Mouse (Mus musculus): ENCODE data around the gene AY074887. TPM values are rescaled to one million over a fixed set of nuclear protein-coding genes. Genes with fewer than 3 reads are reported as not detected.
"Not testable (repeated sequence)": the region's sequence is repeated elsewhere in the genome, so short reads cannot be mapped to it uniquely, and the experiment has no call there.

The AY074887 gene
- not detected for total RNA-seq (2022)

DNA sequence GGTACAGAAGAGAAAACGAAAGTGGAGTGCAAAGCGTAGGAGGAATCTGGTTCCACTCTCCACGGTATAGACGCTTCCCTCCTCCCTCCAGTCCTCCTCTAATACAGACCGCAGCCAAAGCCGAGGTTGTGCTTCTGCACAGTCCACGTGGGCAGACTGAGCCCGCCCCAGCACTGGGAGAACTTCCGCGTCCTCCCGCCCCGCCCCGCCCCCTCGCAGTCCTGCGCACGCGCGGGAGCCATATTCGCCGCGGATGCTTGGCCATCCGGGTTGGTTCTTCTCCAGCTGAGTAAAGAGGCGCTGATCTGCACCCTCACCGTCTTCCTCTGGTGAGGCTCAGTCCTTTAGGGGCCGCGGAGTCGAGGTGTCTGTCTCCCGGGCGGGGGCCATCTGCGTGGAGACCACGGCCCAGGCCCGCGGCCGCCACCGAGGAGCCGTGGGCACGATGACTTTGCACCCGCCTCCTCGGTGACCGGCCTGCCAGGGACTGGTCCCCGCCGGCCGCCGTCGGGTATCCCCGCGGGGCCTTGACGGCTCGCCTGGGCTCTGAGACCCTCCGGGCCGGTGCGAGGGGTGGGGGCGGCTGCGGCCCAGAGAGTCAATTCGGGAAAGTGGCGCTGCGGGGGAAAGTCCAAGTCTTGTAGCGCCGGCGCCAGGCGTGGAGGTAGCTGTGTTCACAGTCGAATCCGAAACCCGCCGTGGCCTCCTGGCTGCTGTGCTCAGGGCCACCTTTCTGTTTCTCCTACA, at the start of gene AY074887, which contains the start of gene Psma4:
Gene AY074887 (minus strand): TSS at position 424 of the 747 bp plus-strand sequence.
Gene Psma4 (plus strand): TSS at position 216 of the 747 bp plus-strand sequence.
- DNase-seq = peak; percentile 83

DNA sequence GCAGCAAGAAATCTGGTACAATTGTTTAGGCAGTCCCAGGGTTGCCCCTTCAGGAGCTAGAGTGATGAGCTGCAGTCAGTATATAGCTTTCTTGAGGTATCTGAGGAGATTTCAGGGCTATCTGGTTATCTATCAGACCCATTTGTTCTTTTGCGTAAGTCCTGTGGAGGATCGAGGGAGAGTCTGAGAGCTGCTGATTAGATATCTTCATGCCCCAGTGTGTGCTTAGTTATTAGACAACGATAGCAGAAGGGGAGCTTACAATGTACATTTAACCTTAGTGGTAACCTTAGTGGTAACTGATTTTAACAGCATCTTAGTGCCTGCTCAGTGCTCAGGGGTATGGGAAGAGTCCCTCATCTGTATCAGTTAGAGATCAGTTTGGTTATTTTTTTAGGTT, 44.8 kb upstream of the AY074887 start:
- DNase-seq = no peak

DNA sequence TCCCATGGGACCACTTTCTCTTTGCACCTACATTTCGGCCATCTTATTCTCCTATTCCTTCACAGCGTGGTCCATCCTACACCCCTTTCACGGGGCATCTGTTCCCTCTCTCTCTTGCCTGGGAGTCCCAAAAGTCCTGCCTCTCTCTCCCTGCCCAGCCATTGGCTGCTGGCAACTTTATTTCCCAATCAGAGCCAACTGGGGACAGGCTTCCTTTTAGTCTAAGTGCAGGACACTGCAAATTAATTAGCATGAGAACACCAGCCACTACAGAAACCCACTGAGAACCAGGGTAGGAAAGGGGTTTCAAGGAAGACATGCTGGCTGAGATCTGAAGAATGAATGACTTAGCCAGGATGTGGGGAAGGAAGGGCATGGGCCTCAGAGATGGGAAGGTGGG, 43.6 kb upstream of the AY074887 start:
- DNase-seq = no peak

DNA sequence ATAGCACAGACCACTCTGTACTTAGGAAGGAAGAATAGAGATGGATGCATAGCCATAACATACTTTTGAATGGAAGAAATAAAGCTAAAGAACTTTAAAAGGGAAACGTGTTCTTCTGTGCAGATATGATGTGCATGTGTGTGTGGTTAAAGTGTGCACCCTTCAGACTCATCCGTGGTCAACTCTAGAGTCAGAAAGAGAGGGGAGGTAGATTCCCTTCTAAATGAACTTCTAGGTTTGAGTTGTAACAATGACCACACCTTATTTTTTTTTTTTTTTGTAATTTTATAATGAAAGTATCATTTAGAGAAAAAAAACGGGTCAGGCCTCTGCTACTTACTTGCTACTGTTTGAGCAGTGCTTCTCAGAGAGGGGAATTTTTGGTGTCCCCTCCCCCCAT, 39.6 kb upstream of the AY074887 start:
- no peak for DNase-seq

DNA sequence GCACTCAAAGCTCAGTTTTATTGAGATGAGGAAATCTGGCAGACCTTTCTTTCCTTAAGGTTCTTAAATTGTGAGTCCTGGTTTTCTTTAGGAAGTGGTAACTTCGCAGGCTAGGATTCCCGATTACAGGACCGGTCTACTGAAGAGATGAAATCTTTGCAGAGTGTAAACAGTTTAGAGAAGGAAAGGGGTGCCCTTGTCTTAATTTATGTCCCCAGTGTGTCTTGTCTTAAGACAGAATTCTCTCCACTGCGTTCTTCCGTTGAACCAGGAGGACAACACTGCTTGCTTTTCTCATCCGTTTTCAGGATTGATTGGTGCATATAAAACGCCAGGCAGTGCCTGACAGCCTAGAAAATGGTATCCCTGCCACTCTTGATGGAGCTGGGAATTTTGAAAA, 31.6 kb upstream of the AY074887 start:
- no peak for DNase-seq

DNA sequence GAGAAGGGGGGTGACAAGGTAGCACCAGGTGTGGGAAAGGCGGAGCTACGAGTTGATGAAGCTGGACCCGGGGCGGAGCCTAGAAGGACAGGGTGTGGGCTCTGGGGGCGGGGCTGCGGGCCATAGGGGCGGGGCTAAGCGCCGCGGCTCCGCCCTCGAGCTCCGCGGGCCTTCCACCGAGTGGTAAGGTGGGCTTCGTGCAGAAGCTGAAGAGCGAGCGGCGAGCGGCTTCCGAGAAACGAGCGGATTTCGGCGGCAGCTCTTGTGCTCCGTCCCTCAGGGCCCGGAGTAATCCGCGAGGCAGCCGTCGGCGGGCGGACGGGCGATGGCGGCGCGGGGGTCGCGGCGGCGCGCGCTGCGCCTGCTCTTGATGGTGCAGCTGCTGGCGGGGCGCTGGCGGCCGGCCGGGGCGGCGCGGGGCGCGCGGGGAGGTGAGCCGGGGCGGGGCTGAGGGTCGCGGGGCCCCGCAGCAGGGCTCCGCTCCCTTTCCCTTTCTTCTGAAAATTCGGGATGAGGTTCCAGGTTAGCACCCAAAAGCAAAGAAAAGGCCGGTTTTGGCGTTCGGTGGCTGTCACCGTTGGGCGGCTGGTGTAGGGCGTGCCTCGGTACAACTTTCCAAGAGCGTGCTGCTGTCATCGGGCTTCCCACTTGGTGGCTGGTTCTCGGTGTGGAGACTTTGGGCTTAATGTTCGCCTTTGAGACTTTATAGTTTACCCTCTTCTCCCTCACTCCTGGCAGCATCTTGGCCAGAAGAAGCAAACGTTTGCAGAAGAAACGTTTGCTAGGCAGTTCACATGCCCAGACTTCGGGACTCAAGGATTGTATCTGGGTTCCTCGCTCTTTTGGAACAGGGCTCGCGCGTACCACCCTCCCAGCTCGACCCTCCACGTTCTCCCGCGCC, 30.7 kb upstream of the AY074887 start:
- peak; percentile 2 for DNase-seq

DNA sequence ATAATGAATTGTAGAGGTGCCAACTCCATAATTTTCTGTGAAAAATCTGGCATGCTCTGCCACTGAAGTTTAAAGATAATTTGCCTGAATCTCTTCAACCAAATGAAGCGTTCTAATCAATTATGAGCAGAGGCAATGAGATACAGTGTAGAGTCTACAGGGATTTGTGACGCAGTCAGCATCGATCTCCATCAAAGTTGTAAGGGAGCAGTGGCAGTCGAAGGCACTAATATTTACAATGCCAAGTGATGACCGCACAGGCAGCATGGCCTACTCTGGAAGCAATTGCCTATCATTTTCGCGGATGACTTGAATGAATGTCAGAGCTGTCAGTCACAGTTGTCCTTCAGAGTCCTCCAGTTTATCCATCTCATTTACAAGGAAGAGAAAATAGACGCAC, 29.9 kb upstream of the AY074887 start, which contains the start of gene Chrna5:
Gene Chrna5 (plus strand): TSS at position 207 of the 400 bp plus-strand sequence.
- no peak for DNase-seq

DNA sequence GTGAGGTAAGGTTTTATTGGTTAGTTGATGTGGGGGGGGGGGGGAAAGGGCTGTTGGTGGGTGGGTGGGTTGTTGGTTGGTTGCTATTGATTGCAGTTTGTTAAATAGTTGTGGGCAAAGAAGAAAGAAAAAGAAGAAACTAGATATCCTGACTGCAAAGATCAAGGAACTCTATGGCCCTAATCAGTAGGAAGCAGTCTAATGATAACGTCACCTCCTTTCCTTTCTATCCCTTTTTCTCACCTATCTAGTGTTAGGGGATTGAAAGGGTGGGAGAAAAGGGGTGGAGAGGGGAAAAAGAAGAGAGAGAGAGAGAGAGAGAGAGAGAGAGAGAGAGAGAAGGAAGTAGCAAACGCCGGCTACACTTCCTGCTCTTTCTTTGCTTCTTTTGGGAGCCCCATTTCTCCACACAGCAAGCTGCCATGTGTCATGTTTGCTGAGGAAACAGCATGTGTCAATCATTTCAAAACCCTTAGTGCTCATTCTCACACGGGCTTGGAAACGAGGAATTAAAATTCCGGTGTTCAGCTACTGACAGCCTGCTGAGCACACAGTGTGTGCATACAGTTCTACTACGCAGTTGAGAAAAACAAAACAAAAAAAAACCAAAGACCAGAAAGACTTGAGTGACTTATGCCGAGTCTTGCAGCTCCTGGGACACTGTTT, 19.3 kb upstream of the AY074887 start:
- no peak for DNase-seq

DNA sequence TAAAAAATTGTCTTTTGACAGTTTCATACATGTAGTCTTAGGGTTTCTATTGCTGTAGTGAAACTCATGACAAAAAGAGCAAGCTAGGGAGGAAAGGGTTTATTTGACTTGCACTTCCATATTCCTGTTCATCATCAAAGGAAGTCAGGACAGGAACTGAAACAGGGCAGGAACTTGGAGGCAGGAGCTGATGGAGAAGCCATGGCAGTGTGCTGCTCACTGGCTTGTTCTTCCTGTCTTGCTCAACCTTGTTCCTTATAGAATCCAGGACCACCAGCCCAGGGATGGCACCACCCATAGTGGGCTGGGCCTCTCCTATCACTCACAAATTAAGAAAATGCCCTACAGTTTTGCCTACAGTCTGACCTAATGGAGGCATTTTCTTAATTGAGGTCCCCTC, 12.9 kb upstream of the AY074887 start:
- no peak for DNase-seq

DNA sequence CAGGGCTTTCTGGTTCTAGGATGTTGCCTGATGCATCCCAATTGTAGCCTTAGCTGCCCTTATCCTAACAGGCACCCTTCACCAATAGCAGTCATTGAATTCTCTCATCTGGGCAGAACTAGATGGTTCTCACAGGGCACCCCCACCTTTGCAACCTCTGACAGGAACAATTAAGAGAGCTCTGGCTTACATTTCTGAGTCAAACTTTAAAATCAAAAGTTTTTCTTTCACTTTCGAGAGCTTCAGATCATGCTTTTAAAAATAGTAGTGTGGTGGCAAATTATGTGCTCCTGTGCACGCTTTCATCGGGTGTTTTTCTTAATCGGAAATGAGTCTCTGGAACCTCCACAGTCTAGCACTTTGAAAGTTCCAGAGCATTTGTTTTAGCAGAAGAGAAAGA, 10.3 kb upstream of the AY074887 start:
- DNase-seq = no peak

DNA sequence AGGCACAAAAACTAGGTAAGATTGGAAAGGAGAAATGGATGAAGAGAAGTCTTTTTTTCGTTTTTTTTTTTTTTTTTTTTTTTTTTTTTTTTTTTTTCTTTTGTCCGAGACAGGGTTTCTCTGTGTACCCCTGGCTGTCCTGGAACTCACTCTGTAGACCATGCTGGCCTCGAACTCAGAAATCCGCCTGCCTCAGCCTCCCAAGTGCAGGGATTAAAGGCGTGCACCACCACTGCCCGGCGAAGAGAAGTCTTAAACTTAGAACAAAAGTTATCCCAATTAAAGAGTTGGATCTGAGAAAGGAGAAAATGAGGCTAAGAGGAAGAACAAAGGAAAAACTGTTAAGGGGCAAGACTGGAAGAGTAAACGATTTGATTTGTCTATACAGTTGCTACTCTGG, 636 bp downstream of the AY074887 start:
- DNase-seq = not testable (repeated sequence)

DNA sequence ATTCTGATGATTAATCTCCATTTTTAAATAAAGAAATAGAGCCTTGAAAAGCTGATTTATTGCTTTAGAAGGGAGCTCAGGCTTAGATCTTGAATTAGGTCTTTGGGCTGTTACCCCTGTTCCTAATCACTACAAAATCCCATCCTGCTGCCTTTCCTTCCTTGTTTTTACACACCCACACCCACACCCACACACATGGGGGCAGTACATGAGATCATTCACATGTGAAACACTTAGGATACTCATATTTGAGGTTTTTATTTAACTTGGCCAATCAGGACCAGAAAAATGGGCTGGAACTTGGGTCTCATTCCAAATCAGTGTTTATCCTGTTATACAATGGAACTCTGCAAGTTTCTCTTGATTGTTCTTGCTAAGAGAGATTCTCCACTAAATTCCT, 1.3 kb downstream of the AY074887 start:
- DNase-seq = no peak

DNA sequence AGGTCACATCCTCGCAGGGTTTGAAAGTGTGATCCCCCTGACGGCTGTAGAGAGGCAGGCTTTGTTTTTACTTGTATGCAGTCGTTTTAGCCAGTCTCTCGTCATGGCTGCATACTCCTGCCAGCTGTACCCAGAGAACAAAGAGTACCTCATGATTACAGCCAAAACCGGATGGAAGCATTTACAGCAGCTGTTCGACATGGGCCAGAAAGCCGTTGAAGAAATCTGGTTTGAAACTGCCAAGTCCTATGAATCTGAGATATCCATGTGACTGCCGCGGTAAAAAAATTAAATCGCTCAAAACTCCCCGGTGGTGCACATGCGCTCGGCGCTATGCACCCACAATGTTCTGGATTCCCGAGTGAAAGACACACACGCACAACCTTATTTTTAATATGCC, 4.5 kb downstream of the AY074887 start:
- DNase-seq = no peak

DNA sequence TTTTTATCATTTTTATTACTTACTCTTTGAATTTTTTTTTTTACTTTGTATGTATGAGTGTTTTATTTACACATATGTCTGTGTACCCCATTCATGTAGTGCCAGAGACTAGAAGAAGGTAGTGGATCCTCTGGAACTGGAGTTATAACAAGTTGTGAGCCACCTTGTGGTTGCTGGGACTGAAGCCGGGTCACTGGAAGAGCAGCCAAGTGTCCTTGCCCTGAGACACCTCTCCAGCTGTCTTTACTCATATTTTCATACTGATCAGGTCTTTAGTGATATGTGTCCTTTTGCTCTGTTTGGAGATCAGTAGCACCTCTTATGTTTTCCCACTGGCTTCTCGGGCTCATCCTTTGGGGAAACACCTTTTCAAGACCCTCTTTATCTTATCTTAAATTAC, 6.3 kb downstream of the AY074887 start:
- DNase-seq = no peak

DNA sequence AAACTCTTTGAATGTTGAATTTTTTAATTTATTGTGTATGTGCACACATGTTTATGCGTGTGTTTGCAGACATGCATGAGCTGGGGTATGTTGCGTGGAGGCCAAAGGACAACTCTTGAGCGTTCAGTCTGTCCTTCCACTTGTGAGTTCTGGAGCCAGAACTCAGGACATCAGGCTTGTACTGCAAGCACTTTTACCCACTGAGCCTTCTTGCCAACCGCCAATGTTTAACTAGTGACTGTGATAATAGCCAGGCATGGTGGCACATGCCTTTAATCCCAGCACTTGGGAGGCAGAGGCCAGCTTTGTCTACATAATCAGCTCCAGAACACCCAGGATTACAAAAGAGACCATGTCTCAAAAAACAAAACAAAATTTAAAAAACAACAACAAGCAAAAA, 8.7 kb downstream of the AY074887 start:
- no peak for DNase-seq

DNA sequence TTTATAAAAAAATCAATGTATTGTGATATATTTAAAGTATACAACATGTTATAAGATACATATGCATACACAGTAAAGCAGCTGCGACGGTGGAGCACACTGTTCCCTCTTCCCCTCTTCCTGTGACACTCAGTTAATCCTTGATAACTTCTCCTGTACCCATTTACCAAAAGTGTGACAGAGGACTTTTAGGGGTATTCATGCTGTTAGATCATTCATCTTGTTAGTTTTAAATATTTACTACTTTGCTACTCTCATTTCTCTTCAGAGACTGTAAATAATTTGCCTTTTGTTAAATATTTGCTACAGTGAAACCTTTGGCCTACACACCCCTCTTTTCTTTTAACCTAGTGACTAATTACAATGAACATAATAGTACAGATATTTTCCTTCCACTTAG, 18.4 kb downstream of the AY074887 start:
- no peak for DNase-seq

DNA sequence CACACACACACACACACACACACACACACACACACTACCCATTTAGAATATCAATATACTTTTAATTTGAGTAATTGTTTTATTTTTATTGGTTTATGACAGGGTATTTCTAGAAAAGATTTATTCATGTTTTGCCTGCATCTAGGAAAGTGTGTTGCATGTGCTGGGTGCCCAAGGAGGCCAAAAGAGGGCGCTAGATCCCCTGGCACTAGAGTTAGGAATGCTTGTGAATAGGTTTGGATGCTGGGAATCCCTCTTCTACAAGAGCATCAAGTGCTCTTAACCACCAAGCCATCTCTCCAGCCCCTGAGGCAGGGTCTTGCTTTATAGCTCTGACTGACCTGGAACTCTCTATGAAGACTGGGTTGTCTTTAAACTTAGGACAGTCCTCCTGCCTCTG, 19.0 kb downstream of the AY074887 start:
- DNase-seq = no peak

DNA sequence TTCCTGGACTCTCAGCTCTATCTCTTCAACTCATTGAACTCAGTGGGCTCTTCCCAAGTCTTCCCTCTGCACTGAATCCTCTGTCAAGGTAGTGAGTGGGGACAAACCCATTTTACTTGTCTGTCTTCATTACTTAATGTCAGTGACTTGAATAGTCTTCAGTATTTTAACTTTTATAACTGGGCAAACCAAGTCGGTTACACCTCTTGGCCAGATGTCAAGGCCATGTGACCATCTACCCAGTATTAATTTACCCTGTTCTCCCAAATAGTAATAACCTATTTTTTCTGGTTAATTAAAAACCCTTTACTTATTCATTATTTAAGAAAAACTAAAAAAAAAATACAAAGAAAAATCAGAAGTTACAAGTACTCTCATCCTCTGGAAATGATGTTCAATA, 20.1 kb downstream of the AY074887 start:
- DNase-seq = no peak

DNA sequence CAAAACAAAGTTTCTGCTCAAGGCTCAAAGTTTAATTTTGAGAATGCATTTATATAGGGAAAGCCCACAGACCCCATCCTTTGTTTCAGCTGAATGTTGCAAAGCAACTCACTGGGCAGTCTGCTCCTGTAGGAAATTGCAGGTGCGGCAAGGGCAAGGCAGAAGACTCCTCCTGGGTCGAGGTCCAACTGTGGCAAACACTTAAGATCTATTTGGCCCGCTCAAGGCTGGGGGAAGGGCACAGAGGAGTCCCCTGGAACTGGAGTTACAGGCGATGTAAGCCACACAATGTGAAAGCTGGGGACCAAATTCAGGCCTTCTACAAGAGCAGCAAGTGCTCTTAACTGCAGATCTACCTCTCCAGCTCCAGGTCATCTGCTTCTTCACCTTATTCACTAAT, 30.9 kb downstream of the AY074887 start:
- no peak for DNase-seq

DNA sequence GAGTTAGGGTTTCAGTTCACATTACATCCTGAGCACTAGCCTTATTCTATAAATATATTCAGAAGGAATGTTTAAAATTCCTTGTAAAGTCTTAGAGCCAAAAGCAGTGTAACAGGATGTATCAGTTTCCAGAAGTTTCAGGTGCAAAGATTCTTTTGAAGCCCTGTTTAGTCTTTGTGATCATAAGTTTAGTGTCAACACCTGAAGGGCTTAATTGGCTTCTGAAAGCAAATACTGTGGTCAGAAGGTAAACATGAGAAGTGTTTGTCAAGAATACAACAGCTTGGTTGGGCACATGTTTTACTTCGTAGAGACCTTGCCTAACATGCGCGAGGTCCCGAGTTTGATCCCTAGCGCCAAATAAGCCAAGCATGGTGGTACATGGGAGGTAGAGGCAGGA, 32.0 kb downstream of the AY074887 start:
- no peak for DNase-seq

DNA sequence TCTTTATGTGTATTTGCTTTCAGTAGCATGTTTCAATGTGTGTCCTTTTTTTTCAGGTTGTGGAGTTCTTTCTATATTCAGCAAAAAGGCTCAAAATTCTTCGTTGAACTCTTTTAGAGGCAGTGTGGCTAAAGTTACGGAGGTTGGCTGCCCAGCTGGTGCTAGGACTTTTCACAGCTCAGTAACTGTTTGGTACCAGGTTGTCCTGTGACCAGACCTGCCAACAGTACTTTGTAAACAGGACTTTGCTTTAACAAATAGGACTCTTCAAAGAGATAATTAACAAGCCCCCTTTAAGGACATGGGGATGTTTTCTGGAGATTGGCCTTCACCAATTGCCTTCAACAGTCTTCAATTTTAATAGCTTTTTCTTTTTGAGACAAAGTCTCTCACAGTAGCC, 32.6 kb downstream of the AY074887 start:
- no peak for DNase-seq

DNA sequence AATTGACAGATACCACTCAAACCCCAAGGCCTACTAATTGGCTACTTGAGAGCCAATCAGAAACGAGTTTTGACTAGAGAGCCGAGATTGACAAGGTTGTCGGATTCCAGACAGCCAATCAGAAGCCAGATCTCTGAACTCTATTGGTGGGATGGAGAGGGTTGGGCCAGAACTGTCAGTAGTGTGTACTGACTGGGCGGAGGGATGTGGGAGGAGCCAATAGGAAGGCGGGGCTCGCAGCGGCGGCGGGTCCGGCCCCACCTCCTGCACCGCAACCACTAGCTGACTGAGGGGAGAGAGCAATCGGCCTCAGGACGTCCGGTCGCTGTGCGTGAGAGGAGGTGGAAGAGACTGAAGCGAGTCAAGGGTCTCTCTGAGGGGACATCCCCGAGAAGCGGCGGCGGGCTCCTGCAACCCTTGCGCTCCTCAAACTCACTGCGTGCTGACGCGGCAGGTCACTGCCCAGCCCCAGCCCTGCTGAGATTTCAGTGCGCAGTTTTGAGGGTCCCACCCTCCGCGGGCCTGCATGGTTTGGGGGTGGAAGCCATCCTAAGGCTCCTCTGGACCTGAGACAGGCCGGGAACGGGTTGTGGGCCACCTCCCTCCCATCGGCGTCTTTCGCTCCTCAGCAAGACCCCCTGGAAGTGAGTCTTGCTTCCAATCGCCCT, 33.7 kb downstream of the AY074887 start, which contains the start of gene Hykk:
Gene Hykk (plus strand): TSS at position 274 of the 668 bp plus-strand sequence.
- peak; percentile 84 for DNase-seq

Measured in adrenal gland, adult 8-10 months (tissue).